Mouse (Mus musculus) adipocyte (in vitro differentiated cells): Measurements from ENCODE around the gene Entpd3.

Source experiments
- DNase-seq: peaks from one replicate; pipeline ENCODE4 v3.0.0-alpha.2; 2016; ENCODE audit warnings: low spot score

The Entpd3 gene

DNA sequence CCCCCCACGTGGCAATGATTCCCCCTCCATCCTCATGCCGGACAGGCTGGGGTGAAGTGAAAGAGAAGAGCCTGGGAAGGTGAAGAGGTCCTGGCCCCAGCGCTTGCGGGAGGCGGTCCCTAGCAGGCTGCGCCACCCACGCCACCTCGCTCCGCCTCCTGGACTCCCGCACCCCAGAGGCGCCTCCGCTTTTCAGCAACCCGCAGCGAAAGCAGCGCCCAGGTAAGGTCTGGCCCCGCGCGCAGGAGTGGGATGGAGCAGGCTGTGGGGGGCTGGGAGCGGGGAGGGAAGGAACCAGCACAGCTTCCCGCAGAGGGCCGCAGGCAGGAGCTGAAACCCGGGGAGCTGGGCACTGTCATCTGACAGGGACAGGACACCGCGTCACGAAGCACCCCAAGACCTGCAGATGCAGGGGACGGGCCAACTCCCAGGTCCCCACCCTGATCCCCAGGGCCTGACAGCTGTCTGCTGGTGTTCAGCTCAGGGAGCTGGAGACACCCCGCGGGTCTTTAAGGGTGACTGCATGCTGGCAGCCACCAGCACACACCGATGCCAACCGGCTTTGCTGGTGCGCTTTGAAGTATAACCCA, at the start of gene Entpd3:
TSS of gene Entpd3 (plus strand) at position 157 of the 590 bp plus-strand sequence.
- DNase-seq, result no peak

DNA sequence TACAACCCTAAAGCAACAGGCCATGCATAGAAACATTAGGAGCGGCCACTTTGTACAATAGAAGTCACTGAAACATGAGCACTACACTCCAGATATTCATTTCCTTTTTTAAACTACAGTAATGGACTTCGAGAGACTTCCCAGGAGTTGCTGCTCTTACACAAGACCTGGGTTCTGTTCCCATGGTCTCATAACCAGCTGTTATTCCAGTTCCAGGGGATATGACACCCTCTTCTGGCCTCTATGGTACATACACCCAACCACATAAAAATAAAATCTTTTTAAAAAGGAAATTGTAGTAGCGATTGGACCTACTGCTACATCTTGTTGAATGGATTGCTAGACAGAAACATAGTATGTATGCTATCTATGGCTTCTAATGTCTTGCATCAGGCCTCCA, 48.1 kb upstream of the Entpd3 start:
- peak; percentile 52 for DNase-seq

DNA sequence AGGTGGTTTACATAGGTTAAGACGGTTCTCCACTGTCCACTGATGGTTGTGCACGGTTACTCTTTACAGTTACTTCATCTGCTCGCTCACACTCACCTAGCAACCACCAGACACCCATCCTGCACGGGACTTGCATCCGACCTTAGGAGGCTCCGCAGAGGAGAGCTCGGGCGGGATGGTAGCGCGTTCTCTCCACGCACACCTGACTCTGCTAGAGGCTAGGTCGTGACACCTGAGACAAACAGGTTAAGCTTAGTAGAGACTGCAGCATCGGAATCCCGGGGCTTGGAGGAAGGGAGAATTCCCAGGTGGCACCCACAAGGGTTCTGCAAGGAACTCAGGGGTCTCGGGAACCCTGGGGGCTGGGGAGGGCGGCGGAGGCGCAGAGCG, 47.6 kb upstream of the Entpd3 start, which contains the start of gene Eif1b:
TSS of gene Eif1b (plus strand) at position 223 of the 390 bp plus-strand sequence.
- no peak for DNase-seq

DNA sequence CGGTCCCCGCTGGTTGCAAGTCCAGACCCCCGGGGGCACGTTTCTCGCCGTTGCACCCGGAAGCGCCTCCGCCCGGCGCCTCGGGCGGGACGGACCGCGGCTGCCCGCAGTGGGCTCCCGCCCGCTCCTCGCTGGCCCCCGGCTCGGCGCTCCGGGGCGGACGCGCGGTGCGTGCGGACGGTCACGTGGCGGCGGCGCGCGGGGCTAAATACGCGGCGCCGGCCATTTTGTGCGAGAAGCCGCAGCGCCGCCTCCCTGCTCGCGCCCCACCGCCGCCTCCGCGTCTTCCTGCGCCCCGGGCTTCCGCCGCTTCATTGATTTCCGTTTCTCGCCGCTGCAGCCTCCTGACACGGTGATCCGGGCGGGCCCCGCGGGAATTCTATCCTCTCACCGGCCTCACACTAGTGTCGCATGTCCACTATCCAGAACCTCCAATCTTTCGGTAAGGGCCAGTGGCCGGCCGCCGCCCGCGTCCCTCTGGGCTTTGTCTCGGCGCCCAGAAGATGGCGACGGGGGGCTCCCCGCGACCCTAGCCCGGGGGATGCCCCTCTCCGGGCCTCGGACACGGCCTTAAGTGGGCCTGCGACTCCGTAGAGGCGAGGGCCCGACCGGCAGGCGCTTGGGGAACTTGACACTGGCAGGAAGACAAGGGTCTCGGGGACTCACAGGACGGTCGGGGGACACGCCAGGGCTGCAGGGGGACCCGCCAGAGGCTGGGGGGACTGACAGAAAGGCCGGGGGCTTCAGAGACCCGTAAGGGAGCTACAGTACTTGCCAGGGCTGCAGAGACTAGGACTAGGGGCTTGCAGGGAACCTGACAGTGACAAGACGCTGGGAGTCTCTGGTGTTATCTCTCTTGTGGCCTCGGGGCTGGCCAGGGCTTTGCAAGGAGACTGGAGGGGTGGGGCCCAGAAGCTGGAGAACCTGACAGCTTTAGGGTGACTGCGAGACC, 46.9 kb upstream of the Entpd3 start:
- peak; percentile 58 for DNase-seq

- no peak for DNase-seq
Observed at GRCm38 (mm10) chr9:120493781-120494180, 45.8 kb upstream of the Entpd3 start.

GRCm38 (mm10) chr9:120496691-120497090, 42.9 kb upstream of the Entpd3 start:
- DNase-seq, result peak; percentile 73

DNA sequence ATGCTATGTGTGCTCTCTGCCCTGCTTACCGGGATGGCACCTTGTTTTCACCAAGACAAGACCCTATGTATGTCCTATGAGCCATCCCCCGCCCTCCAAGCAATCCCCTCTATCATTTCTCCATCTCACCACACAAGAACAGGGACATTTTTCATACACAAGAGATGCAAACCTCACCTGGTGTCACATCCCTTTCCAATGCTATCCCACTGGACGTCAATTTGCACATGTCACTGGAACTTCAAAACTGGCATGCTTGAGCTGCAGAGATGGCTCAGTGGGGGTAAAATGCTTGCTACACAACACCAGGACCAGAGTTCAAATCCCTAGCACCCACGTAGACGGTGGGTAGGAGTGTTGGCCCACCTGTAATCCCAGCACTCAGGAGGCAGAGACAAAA, 41.6 kb upstream of the Entpd3 start:
- DNase-seq, result no peak

- no peak for DNase-seq
Observed at GRCm38 (mm10) chr9:120501191-120501902, 38.3 kb upstream of the Entpd3 start.

- DNase-seq, result peak; percentile 82
Observed at GRCm38 (mm10) chr9:120502013-120502412, 37.6 kb upstream of the Entpd3 start.

DNA sequence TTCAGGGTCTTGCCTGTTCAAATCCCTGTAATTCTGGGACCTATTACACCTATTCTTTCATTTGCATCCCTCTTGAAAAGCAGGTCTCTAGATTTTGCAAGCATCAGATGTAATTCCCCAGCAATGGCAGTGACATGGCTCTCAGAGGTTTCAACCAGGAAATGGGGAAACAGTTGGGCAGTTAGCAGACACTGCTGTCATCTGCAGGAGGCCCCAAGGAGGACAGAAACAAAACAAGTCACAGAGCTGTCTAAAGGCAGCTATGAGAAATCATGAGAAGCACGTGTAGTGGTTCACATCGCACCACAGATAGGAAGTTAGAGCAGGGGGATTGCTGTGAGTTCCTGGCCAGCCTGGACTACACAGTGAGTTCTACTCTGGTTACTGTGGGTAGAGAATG, 35.2 kb upstream of the Entpd3 start:
- no peak for DNase-seq

GRCm38 (mm10) chr9:120511781-120512180, 27.8 kb upstream of the Entpd3 start:
- peak; percentile 14 for DNase-seq

- no peak for DNase-seq
Observed at GRCm38 (mm10) chr9:120516720-120517119, 22.9 kb upstream of the Entpd3 start.

DNA sequence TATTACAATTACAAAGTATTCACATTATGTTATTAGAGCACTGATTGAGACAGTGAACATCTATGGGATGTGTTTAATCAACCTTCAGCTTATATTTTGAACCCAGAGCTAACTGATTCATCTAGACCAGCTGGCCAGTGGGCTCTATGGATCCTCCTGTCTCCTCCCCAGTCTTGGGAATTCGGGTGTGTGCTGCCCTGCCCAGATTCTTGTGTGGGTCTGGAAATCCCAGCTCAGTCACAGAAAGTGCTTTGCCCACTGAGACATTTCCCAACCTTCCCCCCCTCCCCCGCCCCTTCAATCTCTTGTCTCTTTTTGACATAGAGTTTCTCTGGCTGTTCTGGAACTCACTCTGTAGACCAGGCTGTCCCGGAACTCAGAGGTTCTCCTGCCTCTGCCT, 20.7 kb upstream of the Entpd3 start:
- DNase-seq, result no peak

DNA sequence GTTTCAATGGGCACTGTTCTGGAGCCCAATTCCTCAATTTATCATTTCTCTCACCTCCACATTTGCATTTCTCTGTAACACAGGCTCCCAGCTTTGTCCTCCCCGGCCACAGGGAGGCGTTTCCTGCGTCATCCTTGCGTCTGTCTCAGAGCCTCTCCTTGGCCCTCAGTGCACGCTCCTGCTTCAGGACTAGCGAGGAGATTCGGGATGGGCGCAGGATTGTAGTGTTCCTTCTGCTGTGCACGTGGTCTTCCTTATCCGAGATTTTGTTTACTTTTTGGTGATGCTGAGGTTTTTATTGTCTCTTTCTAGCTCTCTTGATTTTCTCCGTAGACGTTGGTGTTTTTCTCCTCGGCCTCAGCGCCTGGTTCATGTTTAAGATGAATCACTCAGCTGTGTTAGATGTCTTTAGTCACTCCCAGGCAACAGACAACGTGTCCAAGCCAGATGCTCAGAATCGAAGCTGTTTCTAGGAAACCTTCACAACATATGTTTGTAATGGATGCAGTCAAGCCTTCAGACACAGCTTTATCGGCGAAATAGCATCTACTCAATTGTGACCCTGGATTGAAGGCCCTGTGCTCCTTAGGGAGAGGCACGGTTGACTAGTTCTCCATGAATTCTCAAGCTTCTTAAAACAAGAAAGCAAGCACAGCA, 20.0 kb upstream of the Entpd3 start:
- DNase-seq, result no peak

- no peak for DNase-seq
Observed at GRCm38 (mm10) chr9:120521161-120521560, 18.5 kb upstream of the Entpd3 start.

DNA sequence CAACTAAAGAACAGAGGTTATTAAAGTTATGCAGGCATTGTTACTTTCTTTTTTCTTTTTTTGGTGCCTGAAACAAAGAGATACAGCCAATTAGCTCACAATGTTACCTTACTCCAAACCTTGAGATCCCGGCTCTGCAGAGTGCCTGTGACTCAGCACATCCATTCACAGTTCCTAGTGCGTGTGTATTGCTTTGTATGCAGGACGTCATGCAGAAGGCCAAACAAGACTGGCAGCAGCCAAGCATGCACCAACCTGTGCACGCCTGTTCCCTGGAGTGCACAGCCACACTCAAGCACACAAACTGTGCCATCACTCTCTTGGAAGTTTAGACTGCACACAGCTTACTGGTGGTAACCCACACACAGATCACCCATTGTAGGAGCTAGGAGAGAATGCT, 12.3 kb upstream of the Entpd3 start:
- no peak for DNase-seq

DNA sequence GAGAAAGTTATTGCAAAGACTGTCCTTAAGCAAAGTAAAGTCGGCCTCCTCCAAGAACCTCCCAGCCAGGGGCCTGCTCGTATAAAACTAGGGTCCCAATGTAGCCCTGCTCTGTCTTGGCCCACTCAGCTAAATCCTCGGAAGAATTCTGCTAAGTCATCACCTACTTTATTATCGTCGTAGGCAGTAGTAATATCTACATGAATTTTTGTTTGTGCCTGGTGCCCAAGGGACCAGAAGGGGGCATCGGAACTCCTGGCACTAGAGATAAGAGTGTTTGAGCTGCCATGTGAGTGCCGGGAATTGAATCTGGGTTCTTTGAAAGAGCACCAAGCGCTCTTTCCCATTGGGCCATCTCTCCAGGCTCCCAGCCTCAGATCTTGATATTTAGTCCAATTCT, 11.7 kb upstream of the Entpd3 start:
- no peak for DNase-seq

DNA sequence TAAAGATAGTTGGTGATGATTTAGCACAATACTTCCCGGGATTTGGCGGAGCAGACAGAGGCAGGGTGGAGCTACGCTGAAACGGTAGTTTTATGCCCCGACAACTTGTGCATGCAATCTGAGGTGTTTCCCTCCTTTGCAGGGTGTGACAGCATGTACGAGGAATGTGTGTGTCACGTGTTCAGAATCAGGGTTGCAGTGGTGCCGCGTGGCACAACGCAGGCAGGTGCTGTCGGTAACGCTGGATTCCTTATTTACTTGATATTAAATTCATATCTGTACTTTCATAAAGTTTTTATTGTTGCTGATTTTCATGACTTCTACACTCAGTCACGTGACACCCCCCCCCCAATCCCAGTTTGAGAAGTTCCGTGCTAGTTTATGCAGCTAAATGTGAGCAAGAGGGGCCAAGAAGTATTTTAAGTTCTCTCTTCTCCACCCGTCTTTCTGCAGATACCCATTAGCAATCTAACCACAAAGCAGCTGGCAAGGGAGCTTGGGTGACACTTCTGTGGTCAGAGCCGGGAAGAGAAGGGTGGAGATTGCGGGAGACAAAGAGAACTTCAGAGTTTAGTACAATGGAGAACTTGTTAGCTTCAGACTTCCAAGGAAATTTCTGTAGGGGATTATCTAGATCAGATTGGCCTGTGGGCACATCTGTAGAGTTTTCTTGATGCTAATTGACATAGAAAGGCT, 10.7 kb upstream of the Entpd3 start:
- DNase-seq, result no peak

- no peak for DNase-seq
Observed at GRCm38 (mm10) chr9:120530471-120530870, 9.1 kb upstream of the Entpd3 start.

DNA sequence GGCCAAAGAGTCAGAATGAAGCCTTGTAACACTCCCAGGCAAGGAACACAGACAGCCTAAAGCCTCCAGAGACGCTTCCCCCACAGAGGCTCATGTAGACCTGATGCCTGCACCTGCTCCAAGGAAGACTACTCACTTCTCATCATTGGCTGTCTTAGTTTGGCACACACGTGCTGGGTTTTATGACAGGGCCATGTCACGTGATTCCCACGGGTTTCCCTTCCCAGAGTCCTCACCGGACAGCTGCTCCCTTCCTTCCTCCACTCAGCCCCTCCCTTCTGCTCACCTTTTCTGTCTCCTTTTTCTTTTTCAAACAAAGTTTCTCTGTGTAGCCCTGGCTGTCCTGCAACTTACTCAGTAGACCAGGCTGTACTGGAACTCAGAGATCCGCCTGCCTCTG, 7.6 kb upstream of the Entpd3 start:
- no peak for DNase-seq

DNA sequence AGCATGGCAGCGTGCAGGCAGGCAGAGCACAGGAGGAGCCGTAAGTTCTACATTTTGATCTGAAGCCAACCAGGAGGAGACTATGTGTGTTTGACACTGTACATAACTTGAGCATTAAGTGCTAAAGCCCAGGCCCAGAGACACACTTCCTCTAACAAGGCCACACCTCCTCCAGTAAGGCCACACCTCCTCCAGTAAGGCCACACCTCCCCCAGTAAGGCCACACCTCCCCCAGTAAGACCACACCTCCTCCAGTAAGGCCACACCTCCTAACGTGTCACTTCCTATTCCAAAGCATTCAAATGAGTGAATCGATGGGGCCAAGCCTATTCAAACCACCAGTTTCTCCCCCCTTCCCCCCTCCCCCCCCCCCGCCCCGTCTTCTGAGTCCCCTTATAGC, 6.9 kb upstream of the Entpd3 start:
- no peak for DNase-seq
